Mouse (Mus musculus) lung, embryonic 15.5 days (tissue): ENCODE results near the gene Cnga1. TPM values are rescaled to one million over a fixed set of nuclear protein-coding genes. Genes with fewer than 3 reads are reported as not detected.

ENCODE experiments used
- ATAC-seq: fragments of 200-750 bp; cut with Nextera tagmentation; 2 replicates; pipeline ENCODE4 v1.8.0; 2017; ENCODE audit warnings: moderate number of reproducible peaks, borderline replicate concordance; ENCODE audit not compliant: low FRiP score, low TSS enrichment; ENCODE audit errors: extremely low read depth
- H3K27ac ChIP-seq: fragments of 300-500 bp; sonication (generic); 2 replicates; pipeline ENCODE4 v1.5.1; 2015; ENCODE audit warnings: moderate library complexity, mild to moderate bottlenecking, inconsistent platforms
- H3K27me3 ChIP-seq: fragments of 300-500 bp; sonication (generic); 2 replicates; pipeline ENCODE4 v1.6.1; 2015; ENCODE audit warnings: inconsistent platforms
- H3K36me3 ChIP-seq: fragments of 300-500 bp; sonication (generic); 2 replicates; pipeline ENCODE4 v1.6.1; 2015; ENCODE audit warnings: inconsistent platforms
- H3K4me1 ChIP-seq: fragments of 300-500 bp; sonication (generic); 2 replicates; pipeline ENCODE4 v1.6.1; 2015; ENCODE audit warnings: inconsistent platforms
- H3K4me2 ChIP-seq: fragments of 300-500 bp; sonication (generic); 2 replicates; pipeline ENCODE4 v1.6.1; 2015; ENCODE audit warnings: inconsistent platforms, mild to moderate bottlenecking, moderate library complexity
- H3K4me3 ChIP-seq: fragments of 300-500 bp; sonication (generic); 2 replicates; pipeline ENCODE4 v1.5.1; 2015; ENCODE audit warnings: mild to moderate bottlenecking, inconsistent platforms
- H3K9ac ChIP-seq: fragments of 300-500 bp; sonication (generic); 2 replicates; pipeline ENCODE4 v1.6.1; 2015; ENCODE audit warnings: inconsistent platforms
- H3K9me3 ChIP-seq: fragments of 300-500 bp; sonication (generic); 2 replicates; pipeline ENCODE4 v1.6.1; 2016; ENCODE audit warnings: inconsistent platforms
- WGBS: fragments of 180-500 bp; shearing (Covaris S2); methylation state at CpG from one replicate; pipeline ENCODE4 v1.1.7; 2015; 5-methylcytosine and 5-hydroxymethylcytosine counted together
- polyA plus RNA-seq: library from polyadenylated mRNA; unstranded; fragments of >200 nt; fragmentation: Nextera tagmentation; extraction: Ambion mirVana; gene quantifications from 2 replicates; pipeline ENCODE4 v1.2.1, GENCODE M21; 2015

Cnga1 gene
- polyA plus RNA-seq, 1 experiment from 2014 or later: 0.06 TPM

- no peak overlapping the region for H3K4me2 ChIP-seq
- no peaks in the 10 kb centered on the region for H3K4me1 ChIP-seq
- H3K9ac ChIP-seq: no peak overlapping the region
- WGBS: 70% methylated on average over 13 of the region's 13 CpGs
- no peaks in the 10 kb centered on the region for H3K9me3 ChIP-seq
- no peak overlapping the region for H3K27ac ChIP-seq
- ATAC-seq: no peak
- H3K36me3 ChIP-seq: no peaks in the 10 kb centered on the region
- no peaks in the 10 kb centered on the region for H3K27me3 ChIP-seq
- H3K4me3 ChIP-seq: no peak overlapping the region
Measured at GRCm38 (mm10) chr5:72658375-72658774, 14.3 kb upstream of the Cnga1 start.

DNA sequence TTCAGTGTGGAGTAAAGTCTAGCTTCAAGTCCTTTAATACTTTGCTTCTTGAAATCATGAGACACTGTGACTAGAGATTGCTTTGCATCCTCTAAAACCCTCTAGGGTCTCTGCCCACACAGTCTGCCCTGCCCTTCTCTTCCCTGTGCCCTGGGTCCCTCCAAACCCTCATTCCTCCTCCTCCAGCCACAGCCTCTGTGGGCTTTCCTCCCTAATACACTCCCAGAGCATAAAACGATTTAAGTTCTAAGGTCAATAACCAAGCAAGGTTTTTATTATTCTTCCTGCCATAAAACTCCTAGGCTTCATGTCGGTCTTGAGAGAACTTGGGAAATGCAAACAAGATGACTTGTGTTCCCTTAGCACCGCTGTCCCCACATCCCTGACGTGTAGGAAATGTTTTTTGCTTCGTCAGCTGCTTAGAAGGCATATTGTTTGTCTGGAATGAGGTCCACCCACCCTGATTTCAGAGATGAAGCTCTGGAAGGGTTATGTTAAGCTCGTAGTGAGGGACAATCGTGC, 12.3 kb upstream of the Cnga1 start:
- H3K9ac ChIP-seq: no peak overlapping the region
- H3K36me3 ChIP-seq: no peaks in the 10 kb centered on the region
- WGBS: 55% methylated on average over 7 of the region's 7 CpGs
- no peaks in the 10 kb centered on the region for H3K4me1 ChIP-seq
- ATAC-seq: no peak
- no peak overlapping the region for H3K4me3 ChIP-seq
- no peak overlapping the region for H3K4me2 ChIP-seq
- no peaks in the 10 kb centered on the region for H3K27me3 ChIP-seq
- H3K9me3 ChIP-seq: no peaks in the 10 kb centered on the region
- no peak overlapping the region for H3K27ac ChIP-seq

GRCm38 (mm10) chr5:72653068-72653674, 9.1 kb upstream of the Cnga1 start:
- Histone ChIP-seq H3K9me3 (no peaks in the 10 kb centered on the region), H3K9ac (no peak overlapping the region), H3K27me3 (peaks cover 2% of the 10 kb centered on the region; the same call in 1 of the 2 replicates), H3K4me3 (no peak overlapping the region), H3K4me2 (no peak overlapping the region), H3K36me3 (no peaks in the 10 kb centered on the region), H3K27ac (no peak overlapping the region), H3K4me1 (peaks cover 1% of the 10 kb centered on the region; the same call in 1 of the 2 replicates)
- ATAC-seq: no peak
- WGBS: 41% methylated on average over 10 of the region's 10 CpGs

- Histone ChIP-seq H3K4me1 (peaks cover 11% of the 10 kb centered on the region; the same call in 1 of the 2 replicates), H3K4me3 (no peak overlapping the region), H3K27me3 (peaks cover 26% of the 10 kb centered on the region), H3K9ac (no peak overlapping the region), H3K9me3 (no peaks in the 10 kb centered on the region), H3K27ac (no peak overlapping the region), H3K4me2 (no peak overlapping the region), H3K36me3 (no peaks in the 10 kb centered on the region)
- 73% methylated on average over 9 of the region's 9 CpGs for WGBS
- no peak for ATAC-seq
Measured at GRCm38 (mm10) chr5:72648987-72649735, 5.1 kb upstream of the Cnga1 start.

- H3K36me3 ChIP-seq: no peaks in the 10 kb centered on the region
- peak overlapping the region; percentile 93 for H3K4me2 ChIP-seq
- peak overlapping the region; percentile 53 for H3K4me3 ChIP-seq
- H3K27ac ChIP-seq: no peak overlapping the region
- peaks cover 26% of the 10 kb centered on the region for H3K27me3 ChIP-seq
- 7% methylated on average over 18 of the region's 18 CpGs for WGBS
- ATAC-seq: peak; percentile 65; the same call in 1 of the 2 replicates
- H3K4me1 ChIP-seq: peaks cover 11% of the 10 kb centered on the region; the same call in 1 of the 2 replicates
- H3K9ac ChIP-seq: peak overlapping the region; percentile 34
- H3K9me3 ChIP-seq: no peaks in the 10 kb centered on the region
Measured at GRCm38 (mm10) chr5:72647958-72648595, 4.0 kb upstream of the Cnga1 start.

- peaks cover 11% of the 10 kb centered on the region; the same call in 1 of the 2 replicates for H3K4me1 ChIP-seq
- H3K9me3 ChIP-seq: no peaks in the 10 kb centered on the region
- peak within 1 kb of the TSS; percentile 93 for H3K4me2 ChIP-seq
- no peak within 1 kb of the TSS for H3K27ac ChIP-seq
- peaks cover 26% of the 10 kb centered on the region for H3K27me3 ChIP-seq
- peak within 1 kb of the TSS; percentile 53 for H3K4me3 ChIP-seq
- no peaks in the 10 kb centered on the region for H3K36me3 ChIP-seq
- peak; percentile 93; the same call in 1 of the 2 replicates for ATAC-seq
- under 1% methylated on average over 25 of the region's 25 CpGs for WGBS
- peak within 1 kb of the TSS; percentile 34 for H3K9ac ChIP-seq
Measured at GRCm38 (mm10) chr5:72647418-72647907, 3.4 kb upstream of the Cnga1 start, which contains the start of gene Nipal1. Nipal1 (plus strand) TSS chr5:72647795.

DNA sequence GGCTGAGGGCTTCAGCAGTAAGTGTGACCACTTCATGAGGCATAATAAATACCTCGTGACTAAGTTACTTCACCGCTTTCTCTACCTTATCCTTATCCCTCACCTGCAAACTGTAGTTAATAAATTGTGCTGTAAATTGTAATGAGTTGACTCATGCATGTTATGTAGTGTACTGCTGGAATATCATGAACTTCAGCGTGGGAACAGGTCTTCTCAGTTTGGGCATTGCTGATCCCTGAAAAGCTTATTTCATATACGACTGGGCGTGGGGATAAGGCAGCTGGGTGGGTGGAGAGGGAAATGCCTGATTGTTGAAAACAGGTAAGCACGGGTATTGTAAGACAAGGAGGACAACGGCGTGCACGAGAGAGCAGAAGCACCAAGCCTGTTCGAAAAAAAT, 2.9 kb upstream of the Cnga1 start:
- no peak overlapping the region for H3K27ac ChIP-seq
- H3K9me3 ChIP-seq: no peaks in the 10 kb centered on the region
- peaks cover 26% of the 10 kb centered on the region for H3K27me3 ChIP-seq
- no peak overlapping the region for H3K9ac ChIP-seq
- peak overlapping the region; percentile 93 for H3K4me2 ChIP-seq
- H3K4me3 ChIP-seq: peak overlapping the region; percentile 53
- H3K4me1 ChIP-seq: peaks cover 11% of the 10 kb centered on the region; the same call in 1 of the 2 replicates
- WGBS: 31% methylated on average over 10 of the region's 10 CpGs
- no peaks in the 10 kb centered on the region for H3K36me3 ChIP-seq
- ATAC-seq: no peak

DNA sequence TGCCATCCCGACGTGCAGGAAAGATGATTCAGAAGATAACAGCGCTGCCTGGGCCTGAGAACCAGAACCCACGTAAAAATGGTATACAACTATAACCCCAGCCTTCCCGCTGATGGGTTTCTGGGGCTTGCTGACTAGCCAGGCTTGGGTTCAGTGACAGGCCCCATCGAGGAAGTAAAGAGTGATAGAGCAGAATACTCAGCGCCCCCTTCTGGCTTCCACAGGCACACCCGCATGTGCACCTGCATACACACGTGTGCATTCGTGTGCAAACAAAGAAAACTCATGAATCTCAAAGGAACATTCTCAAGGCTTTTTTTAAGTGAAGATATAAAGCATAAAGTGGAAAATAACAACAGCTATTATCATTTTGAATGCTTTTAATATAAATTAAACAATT, 2.1 kb upstream of the Cnga1 start:
- 34% methylated on average over 10 of the region's 10 CpGs for WGBS

DNA sequence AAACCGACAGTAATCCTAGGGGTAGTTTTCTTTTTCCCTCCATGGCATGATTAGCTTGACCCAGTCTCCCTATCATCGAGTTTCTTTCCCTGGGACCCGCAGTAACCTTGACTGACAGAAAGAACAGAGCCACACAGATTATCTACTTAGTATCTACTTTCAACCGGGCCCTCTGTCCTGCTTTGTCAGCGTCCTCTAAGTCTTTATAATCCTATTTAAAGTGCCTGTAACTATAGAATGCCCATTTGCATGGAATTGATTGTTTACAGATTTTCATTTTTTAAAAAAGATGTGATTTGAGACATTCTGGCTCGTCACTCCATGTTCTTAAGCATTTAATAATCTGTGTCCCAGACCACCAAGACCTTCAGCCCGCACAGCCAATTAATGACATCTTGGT, 420 bp downstream of the Cnga1 start:
- H3K27me3 ChIP-seq: peaks cover 26% of the 10 kb centered on the region
- H3K9me3 ChIP-seq: no peaks in the 10 kb centered on the region
- H3K27ac ChIP-seq: no peak overlapping the region
- no peak overlapping the region for H3K4me2 ChIP-seq
- H3K36me3 ChIP-seq: no peaks in the 10 kb centered on the region
- H3K4me1 ChIP-seq: peaks cover 11% of the 10 kb centered on the region; the same call in 1 of the 2 replicates
- no peak overlapping the region for H3K9ac ChIP-seq
- H3K4me3 ChIP-seq: no peak overlapping the region
- WGBS: 68% methylated on average over 7 of the region's 7 CpGs
- ATAC-seq: no peak

More for the DNA sequence above, 2.1 kb upstream of the Cnga1 start:
- Histone ChIP-seq H3K4me1 (peaks cover 11% of the 10 kb centered on the region; the same call in 1 of the 2 replicates), H3K27ac (no peak overlapping the region), H3K9me3 (no peaks in the 10 kb centered on the region), H3K9ac (no peak overlapping the region), H3K36me3 (no peaks in the 10 kb centered on the region), H3K27me3 (peaks cover 26% of the 10 kb centered on the region), H3K4me2 (no peak overlapping the region), H3K4me3 (no peak overlapping the region)
- no peak for ATAC-seq

- Histone ChIP-seq H3K9me3 (no peaks in the 10 kb centered on the region), H3K9ac (no peak overlapping the region), H3K4me1 (no peaks in the 10 kb centered on the region), H3K27ac (no peak overlapping the region), H3K4me3 (no peak overlapping the region), H3K4me2 (no peak overlapping the region), H3K27me3 (peaks cover 1% of the 10 kb centered on the region; the same call in 1 of the 2 replicates), H3K36me3 (no peaks in the 10 kb centered on the region)
- ATAC-seq: no peak
- 82% methylated on average over 1 of the region's 1 CpGs for WGBS
Measured at GRCm38 (mm10) chr5:72640072-72640471, 4.0 kb downstream of the Cnga1 start.

GRCm38 (mm10) chr5:72636576-72636975, 7.5 kb downstream of the Cnga1 start:
- Histone ChIP-seq H3K4me3 (no peak overlapping the region), H3K36me3 (no peaks in the 10 kb centered on the region), H3K9ac (no peak overlapping the region), H3K4me2 (no peak overlapping the region), H3K27me3 (no peaks in the 10 kb centered on the region), H3K9me3 (no peaks in the 10 kb centered on the region), H3K27ac (no peak overlapping the region), H3K4me1 (no peaks in the 10 kb centered on the region)
- WGBS: 60% methylated on average over 3 of the region's 3 CpGs
- no peak for ATAC-seq
